Mouse (Mus musculus) MEL (cell line): ENCODE results near the gene Rsu1. TPM values are rescaled to one million over a fixed set of nuclear protein-coding genes. Genes with fewer than 3 reads are reported as not detected.

Experiments
- DNase-seq: peaks from one replicate; pipeline ENCODE4 v3.0.0; 2011; ENCODE audit warnings: low read depth, low spot score
- H3K27ac ChIP-seq: 2 replicates; pipeline ENCODE4 v1.5.1; 2012; ENCODE audit warnings: low read depth, mild to moderate bottlenecking, control low read depth, low read length, moderate library complexity; ENCODE audit not compliant: control insufficient read depth
- H3K27me3 ChIP-seq, 2 experiments: fragments of 150-350 bp in 1 of 2; sonication (generic) in 1 of 2; 2 replicates each; pipeline ENCODE4 v1.6.1; 2012; ENCODE audit warnings: low read length in 2 of 2, mild to moderate bottlenecking in 2 of 2, improper control_type of control experiment in 1 of 2, moderate library complexity in 1 of 2; ENCODE audit not compliant: insufficient read depth in 2 of 2, control insufficient read depth in 1 of 2
- H3K36me3 ChIP-seq, 2 experiments: 2 replicates each; pipeline ENCODE4 v1.6.1; 2012 to 2014; ENCODE audit warnings: low read length in 2 of 2, improper control_type of control experiment in 1 of 2, inconsistent platforms in 1 of 2, mild to moderate bottlenecking in 1 of 2; ENCODE audit not compliant: insufficient read depth in 2 of 2, control insufficient read depth in 1 of 2
- H3K4me1 ChIP-seq, 2 experiments: fragments of 150-350 bp in 1 of 2; sonication (generic) in 1 of 2; 2 replicates each; pipeline ENCODE4 v1.6.1; 2012; ENCODE audit warnings: low read length in 2 of 2, improper control_type of control experiment in 1 of 2, mild to moderate bottlenecking in 1 of 2; ENCODE audit not compliant: insufficient read depth in 2 of 2, control insufficient read depth in 1 of 2
- H3K4me3 ChIP-seq, 2 experiments: fragments of 150-350 bp in 1 of 2; sonication (generic) in 1 of 2; 2 replicates each; pipeline ENCODE4 v1.5.1; 2012; ENCODE audit warnings: low read depth in 2 of 2, low read length in 2 of 2, mild to moderate bottlenecking in 2 of 2, moderate library complexity in 2 of 2, control low read depth in 1 of 2, improper control_type of control experiment in 1 of 2; ENCODE audit not compliant: control insufficient read depth in 1 of 2, insufficient read depth in 1 of 2
- H3K79me2 ChIP-seq: 2 replicates; pipeline ENCODE4 v1.6.1; 2012; ENCODE audit warnings: mild to moderate bottlenecking, low read length, moderate library complexity; ENCODE audit not compliant: control insufficient read depth, poor library complexity, insufficient read depth
- H3K9ac ChIP-seq: 2 replicates; pipeline ENCODE4 v1.6.1; 2012; ENCODE audit warnings: low read depth, mild to moderate bottlenecking, control low read depth, low read length, moderate library complexity; ENCODE audit not compliant: control insufficient read depth, poor library complexity, severe bottlenecking
- H3K9me3 ChIP-seq: fragments of 150-350 bp; sonication (generic); replicated peaks from 2 replicates; pipeline ENCODE4 v1.6.1; 2012; ENCODE audit warnings: mild to moderate bottlenecking, low read length, improper control_type of control experiment, moderate library complexity; ENCODE audit not compliant: insufficient read depth
- BHLHE40 ChIP-seq: IDR thresholded peaks from 2 replicates; pipeline ENCODE4 v1.6.1; 2012; ENCODE audit warnings: low read depth, mild to moderate bottlenecking, inconsistent platforms, low read length, improper control_type of control experiment, borderline replicate concordance
- E2F4 ChIP-seq: IDR thresholded peaks from 2 replicates; pipeline ENCODE4 v1.6.1; 2011; ENCODE audit warnings: low read depth, low read length, improper control_type of control experiment, borderline replicate concordance
- JUND ChIP-seq: IDR thresholded peaks from 2 replicates; pipeline ENCODE4 v1.6.1; 2011; ENCODE audit warnings: low read depth, mild to moderate bottlenecking, improper control_type of control experiment, low read length
- MAX ChIP-seq: IDR thresholded peaks from 2 replicates; pipeline ENCODE4 v1.6.1; 2011; ENCODE audit warnings: low read length, improper control_type of control experiment
- MAZ ChIP-seq: IDR thresholded peaks from 2 replicates; pipeline ENCODE4 v1.6.1; 2012; ENCODE audit warnings: low read depth, mild to moderate bottlenecking, inconsistent platforms, low read length, improper control_type of control experiment
- MEF2A ChIP-seq: IDR thresholded peaks from 2 replicates; pipeline ENCODE4 v1.6.1; 2014; ENCODE audit warnings: low read depth, mild to moderate bottlenecking, inconsistent platforms, low read length, improper control_type of control experiment; ENCODE audit not compliant: poor library complexity, insufficient replicate concordance, severe bottlenecking; ENCODE audit errors: extremely low read depth
- MXI1 ChIP-seq: IDR thresholded peaks from 2 replicates; pipeline ENCODE4 v1.6.1; 2011; ENCODE audit warnings: mild to moderate bottlenecking, low read depth, low read length, improper control_type of control experiment
- MYB ChIP-seq: IDR thresholded peaks from 2 replicates; pipeline ENCODE4 v1.6.1; 2011; ENCODE audit warnings: mild to moderate bottlenecking, low read depth, low read length, improper control_type of control experiment
- NELFE ChIP-seq: IDR thresholded peaks from 2 replicates; pipeline ENCODE4 v1.6.1; 2011; ENCODE audit warnings: low read depth, low read length, improper control_type of control experiment
- POLR2AphosphoS2 ChIP-seq: IDR thresholded peaks from 2 replicates; pipeline ENCODE4 v1.6.1; 2011; ENCODE audit warnings: low read length, improper control_type of control experiment
- RAD21 ChIP-seq: IDR thresholded peaks from 2 replicates; pipeline ENCODE4 v1.6.1; 2011; ENCODE audit warnings: mild to moderate bottlenecking, low read depth, low read length, improper control_type of control experiment
- RCOR1 ChIP-seq: IDR thresholded peaks from 2 replicates; pipeline ENCODE4 v1.6.1; 2012; ENCODE audit warnings: low read depth, mild to moderate bottlenecking, inconsistent platforms, low read length, improper control_type of control experiment
- SMC3 ChIP-seq: IDR thresholded peaks from 2 replicates; pipeline ENCODE4 v1.6.1; 2011; ENCODE audit warnings: low read depth, low read length, improper control_type of control experiment
- TAL1 ChIP-seq: IDR thresholded peaks from 2 replicates; pipeline ENCODE4 v1.6.1; 2012; ENCODE audit warnings: mild to moderate bottlenecking, inconsistent platforms, low read length, moderate library complexity, mixed read lengths
- TCF12 ChIP-seq: IDR thresholded peaks from 2 replicates; pipeline ENCODE4 v1.6.1; 2014; ENCODE audit warnings: low read depth, mild to moderate bottlenecking, inconsistent platforms, low read length, improper control_type of control experiment, moderate library complexity
- UBTF ChIP-seq: IDR thresholded peaks from 2 replicates; pipeline ENCODE4 v1.6.1; 2012; ENCODE audit warnings: low read depth, mild to moderate bottlenecking, inconsistent platforms, low read length, improper control_type of control experiment, moderate library complexity, borderline replicate concordance; ENCODE audit not compliant: insufficient read depth
- USF2 ChIP-seq, 2 experiments: IDR thresholded peaks; 2 replicates each; pipeline ENCODE4 v1.6.1; 2011 to 2012; ENCODE audit warnings: improper control_type of control experiment in 2 of 2, low read length in 2 of 2, borderline replicate concordance in 1 of 2, inconsistent platforms in 1 of 2, low read depth in 1 of 2, mild to moderate bottlenecking in 1 of 2; ENCODE audit not compliant: insufficient read depth in 1 of 2
- ZC3H11A ChIP-seq: IDR thresholded peaks from 2 replicates; pipeline ENCODE4 v1.6.1; 2012; ENCODE audit warnings: low read depth, mild to moderate bottlenecking, inconsistent platforms, low read length, improper control_type of control experiment
- ZMIZ1 ChIP-seq: IDR thresholded peaks from 2 replicates; pipeline ENCODE4 v1.6.1; 2012; ENCODE audit warnings: low read depth, mild to moderate bottlenecking, inconsistent platforms, low read length, improper control_type of control experiment, moderate library complexity
- ZNF384 ChIP-seq: IDR thresholded peaks from 2 replicates; pipeline ENCODE4 v1.6.1; 2012; ENCODE audit warnings: low read depth, mild to moderate bottlenecking, inconsistent platforms, low read length, improper control_type of control experiment
- polyA plus RNA-seq, 2 experiments: library from polyadenylated mRNA; stranded (reverse) in 1 of 2; unstranded in 1 of 2; fragments of >175 nt in 1 of 2; fragments of >200 nt in 1 of 2; gene quantifications; 2 replicates each; pipeline versions ENCODE4 v1.2.1 to v1.2.4; 2012; ENCODE audit warnings: low replicate concordance in 2 of 2, low read depth in 1 of 2; ENCODE audit not compliant: insufficient read length in 2 of 2, insufficient read depth in 1 of 2, missing spikeins in 1 of 2
- total RNA-seq: library from RNA; depleted of rRNA; stranded (reverse); fragments of 300-350 nt; gene quantifications from 2 replicates; pipeline ENCODE4 v1.2.3, GENCODE M21; 2012

The Rsu1 gene
- total and polyA plus RNA-seq, 3 experiments: 58.1 to 81.9 TPM; not detected in 1

DNA sequence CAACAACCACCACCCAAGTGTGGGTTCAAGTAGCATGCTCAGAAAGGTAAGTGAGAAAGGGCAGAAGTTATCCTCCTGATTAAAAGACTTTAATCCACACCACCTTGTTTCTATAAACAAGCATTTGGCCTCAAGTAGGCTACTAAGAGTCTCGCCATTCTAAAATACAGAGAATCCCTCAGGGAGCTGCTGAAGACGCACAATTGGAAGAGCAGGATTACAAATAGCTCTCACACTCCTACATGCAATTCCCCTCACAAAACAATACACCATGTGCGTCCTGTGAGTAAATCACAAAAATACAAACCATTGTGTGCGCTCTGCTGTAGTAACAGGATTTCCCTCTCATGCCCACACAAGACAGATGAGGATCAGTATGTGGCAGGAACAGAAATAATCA is 153.3 kb downstream of the Rsu1 start:
- H3K27me3 ChIP-seq: no peaks in the 10 kb centered on the region
- TF ChIP-seq TAL1 (no peak), NELFE (no peak), BHLHE40 (no peak), E2F4 (no peak), POLR2AphosphoS2 (no peak), RAD21 (no peak), MXI1 (no peak), ZMIZ1 (no peak), MAX (no peak), ZNF384 (no peak), RCOR1 (no peak)
- TF ChIP-seq, all 39 proteins: peak for 0
- H3K4me1 ChIP-seq: no peaks in the 10 kb centered on the region
- H3K79me2 ChIP-seq: no peaks in the 10 kb centered on the region
- no peaks in the 10 kb centered on the region for H3K36me3 ChIP-seq
- no peak overlapping the region for H3K9ac ChIP-seq
- DNase-seq: no peak
- no peak overlapping the region for H3K4me3 ChIP-seq
- H3K9me3 ChIP-seq: no peaks in the 10 kb centered on the region
- no peak overlapping the region for H3K27ac ChIP-seq

GRCm38 (mm10) chr2:13106531-13106930 is 164.7 kb downstream of the Rsu1 start:
- Histone ChIP-seq H3K4me3 (no peak overlapping the region), H3K27me3 (no peaks in the 10 kb centered on the region), H3K36me3 (no peaks in the 10 kb centered on the region), H3K9ac (no peak overlapping the region), H3K27ac (no peak overlapping the region), H3K9me3 (no peaks in the 10 kb centered on the region), H3K79me2 (no peaks in the 10 kb centered on the region), H3K4me1 (no peaks in the 10 kb centered on the region)
- DNase-seq: no peak
- TF ChIP-seq ZC3H11A (no peak), MAZ (no peak), USF2 (IDR thresholded peaks at IDR 0.05; ENCODE audit: borderline replicate concordance in 1 of 2, insufficient read depth in 1 of 2, low read depth in 1 of 2, low read length in 2 of 2) (no peak), MEF2A (no peak)

- Histone ChIP-seq H3K27me3 (no peaks in the 10 kb centered on the region), H3K79me2 (no peaks in the 10 kb centered on the region), H3K27ac (no peak overlapping the region), H3K9ac (no peak overlapping the region), H3K9me3 (no peaks in the 10 kb centered on the region), H3K4me1 (no peaks in the 10 kb centered on the region), H3K36me3 (no peaks in the 10 kb centered on the region), H3K4me3 (no peak overlapping the region)
- TF ChIP-seq TCF12 (no peak), UBTF (no peak), SMC3 (no peak), POLR2AphosphoS2 (no peak), JUND (no peak), MYB (no peak), NELFE (no peak)
- DNase-seq: no peak
Observed at GRCm38 (mm10) chr2:13104388-13104787, 166.8 kb downstream of the Rsu1 start.
